Mouse (Mus musculus) cerebellum, postnatal 10 days (tissue): ENCODE data around the gene Il5.

Experiments
- DNase-seq, 2 experiments: peaks; one replicate each; pipeline ENCODE4 v3.0.0; 2021; ENCODE audit warnings: mixed read lengths in 2 of 2

The Il5 gene

DNA sequence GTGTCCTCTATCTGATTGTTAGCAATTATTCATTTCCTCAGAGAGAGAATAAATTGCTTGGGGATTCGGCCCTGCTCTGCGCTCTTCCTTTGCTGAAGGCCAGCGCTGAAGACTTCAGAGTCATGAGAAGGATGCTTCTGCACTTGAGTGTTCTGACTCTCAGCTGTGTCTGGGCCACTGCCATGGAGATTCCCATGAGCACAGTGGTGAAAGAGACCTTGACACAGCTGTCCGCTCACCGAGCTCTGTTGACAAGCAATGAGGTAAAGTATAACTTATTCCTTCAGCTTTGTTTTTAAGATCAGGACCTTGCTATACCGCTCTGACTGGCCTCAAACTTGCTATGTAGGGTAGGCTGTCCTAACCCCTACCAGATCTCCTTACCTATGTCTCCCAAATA, at the start of gene Il5:
TSS of gene Il5 (plus strand) at position 80 of the 400 bp plus-strand sequence.
- DNase-seq = no peak

GRCm38 (mm10) chr11:53671414-53671813, 49.2 kb upstream of the Il5 start:
- no peak for DNase-seq

DNA sequence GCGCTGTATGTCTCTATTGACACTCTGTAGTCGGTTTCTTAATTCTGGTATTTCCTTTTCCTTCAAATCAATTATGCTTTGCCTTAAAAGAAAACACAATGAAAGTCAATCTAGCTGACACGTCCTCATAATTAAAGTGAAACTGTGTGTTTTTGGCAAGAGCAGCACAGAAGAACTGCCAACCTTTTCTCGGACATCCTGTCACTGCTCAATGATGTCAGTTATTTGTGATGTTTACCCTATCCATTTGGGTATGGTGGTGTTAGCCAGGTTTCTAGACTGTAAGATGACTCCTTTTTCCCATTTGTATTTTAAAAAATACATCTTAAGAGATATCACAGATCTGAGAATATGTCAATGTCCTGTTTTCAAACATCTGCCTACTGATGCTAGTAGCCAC, 40.5 kb upstream of the Il5 start:
- no peak for DNase-seq

- DNase-seq = no peak
Measured at GRCm38 (mm10) chr11:53681686-53682085, 38.9 kb upstream of the Il5 start.

GRCm38 (mm10) chr11:53682170-53682569, 38.4 kb upstream of the Il5 start:
- no peak for DNase-seq

DNA sequence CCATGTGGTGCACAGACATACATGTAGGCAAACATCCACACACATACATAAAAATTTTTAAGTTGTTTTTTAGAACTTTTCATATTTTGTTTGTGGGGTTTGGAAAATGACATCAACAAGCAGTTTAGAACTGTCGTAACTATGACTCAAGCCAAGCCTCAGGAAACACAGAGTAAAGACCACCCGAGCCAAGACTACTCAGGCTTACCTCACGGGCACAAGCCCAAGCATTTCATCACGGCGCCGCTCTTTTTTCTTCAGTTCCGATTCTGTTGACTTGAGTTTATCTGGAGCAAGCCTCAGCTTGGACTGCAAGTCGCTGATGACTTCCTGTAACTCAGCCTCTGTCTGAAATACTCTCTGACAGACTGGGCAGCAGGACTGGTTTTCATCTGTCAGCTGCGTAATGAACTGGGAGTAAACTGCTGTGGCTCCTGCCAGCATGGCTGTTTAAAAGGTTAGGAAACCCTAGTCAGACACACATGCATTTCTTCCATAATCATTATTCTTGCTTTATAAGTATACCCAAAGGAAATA, 37.5 kb upstream of the Il5 start:
- DNase-seq = no peak

GRCm38 (mm10) chr11:53691979-53692378, 28.6 kb upstream of the Il5 start:
- DNase-seq = peak; percentile 20

- peak in 1 of 2 experiments; percentile 15 for DNase-seq
Measured at GRCm38 (mm10) chr11:53698521-53698920, 22.1 kb upstream of the Il5 start.

DNA sequence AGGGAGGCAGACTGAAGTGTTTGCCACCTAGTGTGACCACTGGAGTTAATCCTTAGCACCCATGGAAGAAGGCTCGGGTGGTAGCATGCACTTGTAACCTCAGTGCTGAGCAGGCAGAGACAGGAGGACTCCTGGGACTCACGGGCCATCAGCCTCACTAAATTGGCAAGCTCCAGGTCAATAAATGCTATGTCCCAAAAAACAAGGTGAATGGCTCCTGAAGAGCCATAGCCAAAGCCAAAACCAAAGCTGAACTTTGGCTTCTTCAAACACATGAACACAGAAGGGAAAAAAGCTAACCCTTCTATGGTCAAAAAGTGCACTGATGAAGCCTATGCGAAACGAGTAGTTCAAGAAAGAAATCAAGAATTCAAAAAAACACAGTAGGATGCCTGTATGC, 21.2 kb upstream of the Il5 start:
- DNase-seq = no peak

- DNase-seq = peak; percentile 62
Measured at GRCm38 (mm10) chr11:53706236-53706933, 14.2 kb upstream of the Il5 start.

GRCm38 (mm10) chr11:53706934-53707717, 13.5 kb upstream of the Il5 start, which contains the start of gene Rad50:
Gene Rad50, minus strand, starts transcription at chr11:53707319.
- DNase-seq = peak; percentile 93 to 95

GRCm38 (mm10) chr11:53707718-53708009, 12.9 kb upstream of the Il5 start:
- no peak for DNase-seq

DNA sequence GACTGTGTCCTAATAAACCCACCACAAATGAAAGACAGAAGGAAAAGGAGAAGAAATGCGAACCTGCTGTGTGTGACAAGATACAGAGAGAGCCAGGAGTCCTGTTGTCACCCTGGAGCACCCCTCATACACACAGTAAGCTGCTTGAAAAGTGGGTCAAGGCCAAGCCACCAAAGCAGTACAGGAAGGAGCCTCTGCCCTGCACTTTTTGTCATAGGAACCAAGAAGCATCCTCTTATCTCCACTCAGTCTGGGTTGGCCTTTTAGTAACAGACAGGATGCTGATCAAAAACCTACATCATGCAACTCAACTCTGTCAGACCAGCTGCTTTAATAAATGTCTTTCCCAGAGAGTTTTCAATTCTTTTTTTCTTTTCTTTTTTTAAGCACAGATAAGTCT, 893 bp upstream of the Il5 start:
- DNase-seq = no peak

DNA sequence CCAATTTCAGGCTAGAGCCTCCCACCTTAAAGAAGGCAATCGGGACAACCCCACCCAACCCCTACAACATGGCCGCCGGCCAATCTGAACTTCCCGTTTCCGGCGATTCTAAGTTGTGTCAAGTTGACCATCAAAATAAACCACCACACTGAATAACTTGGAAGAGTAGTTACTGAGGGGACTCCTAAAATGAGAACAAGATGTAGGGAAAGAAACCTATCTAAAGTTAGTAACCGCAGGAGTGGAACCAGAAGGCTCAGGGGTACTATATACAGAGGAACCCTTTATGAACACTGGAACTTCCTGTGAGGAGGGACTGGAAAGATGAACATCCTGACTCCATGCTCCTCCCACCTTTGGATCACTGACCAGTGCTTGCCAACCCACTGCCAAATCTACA, 10.9 kb downstream of the Il5 start:
- no peak for DNase-seq

- DNase-seq = no peak
Measured at GRCm38 (mm10) chr11:53732244-53732643, 11.7 kb downstream of the Il5 start.

GRCm38 (mm10) chr11:53733824-53734223, 13.2 kb downstream of the Il5 start:
- no peak for DNase-seq

- DNase-seq = no peak
Measured at GRCm38 (mm10) chr11:53734431-53734830, 13.8 kb downstream of the Il5 start.

GRCm38 (mm10) chr11:53734970-53735681, 14.5 kb downstream of the Il5 start:
- no peak for DNase-seq

DNA sequence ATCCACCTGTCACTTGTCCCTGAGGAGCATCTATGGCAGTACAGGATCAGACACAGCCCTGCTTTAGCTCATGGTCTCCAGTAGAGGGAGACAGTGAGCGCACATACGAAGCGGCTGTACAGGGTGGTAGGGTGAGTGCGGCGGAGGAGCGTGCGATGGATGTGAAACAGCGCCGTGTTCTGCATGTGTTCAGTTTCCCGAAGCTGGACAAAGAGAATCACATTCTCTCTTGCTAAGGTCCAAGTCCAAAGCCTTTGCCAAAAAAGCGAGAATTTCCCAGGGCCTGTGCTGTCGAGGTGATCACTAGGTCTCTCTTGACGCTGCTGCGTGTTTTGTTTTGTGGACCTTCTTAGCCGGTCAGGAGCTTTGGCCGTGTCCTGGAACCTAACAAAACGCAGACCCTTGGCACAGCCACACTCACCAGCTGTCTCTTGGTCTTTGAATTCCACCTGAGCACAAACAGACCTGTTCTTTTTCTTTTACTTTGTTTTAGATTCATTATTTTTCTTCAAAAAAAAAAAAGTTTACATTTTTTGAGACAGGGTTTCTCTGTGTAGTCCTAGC, 15.2 kb downstream of the Il5 start:
- peak; percentile 80 to 86 for DNase-seq

DNA sequence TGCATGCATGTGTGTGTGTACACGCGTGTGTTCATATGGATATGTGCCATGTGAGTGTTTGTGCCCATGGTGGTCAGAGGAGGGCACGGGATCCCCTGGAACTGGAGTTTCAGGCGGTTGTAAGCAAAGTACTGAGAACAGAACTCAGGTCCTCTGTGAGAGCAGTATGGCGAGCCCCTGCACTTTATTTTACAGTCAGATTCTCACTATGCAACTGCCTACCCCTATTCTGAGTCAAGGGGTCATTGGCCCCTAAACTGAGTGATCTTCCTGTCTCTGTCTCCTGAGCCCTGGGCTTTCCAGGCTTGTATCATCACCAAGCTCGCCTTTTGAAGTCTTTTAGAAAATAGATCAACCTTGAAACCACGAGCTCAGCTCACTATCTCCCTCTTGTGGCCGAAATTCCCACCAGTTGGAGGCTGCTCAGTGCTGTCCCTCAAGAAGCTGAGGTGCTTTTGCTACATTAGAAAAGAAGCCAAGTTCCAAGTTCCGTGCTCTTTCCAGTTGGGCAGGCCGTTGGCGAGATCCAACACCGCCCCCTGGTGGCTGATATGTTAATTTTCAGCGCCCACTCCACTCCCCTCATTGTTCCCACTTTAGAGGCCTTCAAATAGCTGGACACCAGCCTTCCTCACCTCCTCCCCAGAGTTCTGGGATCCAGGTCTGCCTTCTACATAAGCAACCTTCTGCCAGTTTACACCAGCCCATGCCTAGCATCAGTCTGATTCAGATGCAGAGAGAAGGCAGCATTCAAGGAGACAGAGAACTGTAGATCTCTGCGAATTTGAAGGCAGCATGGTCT, 16.4 kb downstream of the Il5 start:
- DNase-seq = peak; percentile 83 to 87

GRCm38 (mm10) chr11:53737573-53737946, 17.0 kb downstream of the Il5 start:
- DNase-seq = peak; percentile 73 to 78

GRCm38 (mm10) chr11:53742353-53742752, 21.8 kb downstream of the Il5 start:
- DNase-seq = no peak
